ENCODE assay signal across 9 mouse cellular contexts in genomic region chr8:114933248-114933647, GRCm38 (mm10).
DNase-seq lines count a peak whose midpoint lies in the region; ATAC-seq and TF ChIP-seq lines count a peak whose summit lies in the region.
"Had no signal": no experiment of that assay in that cellular context is flagged by ENCODE, and none has a peak within 500 bp of the region (broad histone marks: within the 10 kb centered on the region; RNA-seq: fewer than 3 reads in every experiment).

No protein-coding gene starts in this region.

- no peak overlapping the region for H3K9ac ChIP-seq in liver, postnatal 0 days (replicated peaks)
- H3K9ac ChIP-seq in liver, embryonic 12.5 days = no peak overlapping the region

- ATAC-seq in liver, postnatal 0 days = no peak
- no peak for ATAC-seq in liver, embryonic 12.5 days

- no peaks in the 10 kb centered on the region for H3K4me1 ChIP-seq in liver, postnatal 0 days (ENCODE audit: insufficient read depth)
- peaks cover 4% of the 10 kb centered on the region for H3K4me1 ChIP-seq in liver, embryonic 12.5 days

- H3K36me3 ChIP-seq in liver, postnatal 0 days (replicated peaks; ENCODE audit: insufficient read depth, low read length) = no peaks in the 10 kb centered on the region
- no peaks in the 10 kb centered on the region for H3K36me3 ChIP-seq in liver, embryonic 12.5 days
- H3K36me3 ChIP-seq: G1E had no signal

- H3K9me3 ChIP-seq in liver, postnatal 0 days (ENCODE audit: low read length) = no peaks in the 10 kb centered on the region
- no peaks in the 10 kb centered on the region for H3K9me3 ChIP-seq in liver, embryonic 12.5 days (replicated peaks)

- TF ChIP-seq CTCF in liver, postnatal 0 days (IDR thresholded peaks at IDR 0.05; ENCODE audit: low read depth) = peak; percentile 63

- H3K4me3 ChIP-seq in liver, postnatal 0 days (ENCODE audit: low read depth, low read length) = no peak overlapping the region
- no peak overlapping the region for H3K4me3 ChIP-seq in liver, embryonic 12.5 days

- whole genome bisulfite sequencing in liver, postnatal 0 days (ENCODE audit: insufficient replicate concordance) = 84% methylated on average over 1 of the region's 1 CpGs
- 78% methylated on average over 1 of the region's 1 CpGs for WGBS in liver, embryonic 12.5 days (ENCODE audit: insufficient replicate concordance)

- no peak overlapping the region for H3K27ac ChIP-seq in liver, postnatal 0 days (ENCODE audit: low read depth)
- H3K27ac ChIP-seq in liver, embryonic 12.5 days = no peak overlapping the region

- no peak overlapping the region for H3K4me2 ChIP-seq in liver, postnatal 0 days (ENCODE audit: low read depth, low read length)
- H3K4me2 ChIP-seq in liver, embryonic 12.5 days = no peak overlapping the region

- TF ChIP-seq EP300 in liver, postnatal 0 days (IDR thresholded peaks at IDR 0.05; ENCODE audit: low read depth) = no peak

- DNase-seq in embryo, embryonic 10 days (ENCODE audit: low spot score) = peak; percentile 72
- DNase-seq in embryo, embryonic 9.5 days (ENCODE audit: extremely low spot score) = no peak
- no peak for DNase-seq in liver, postnatal 0 days
- peak; percentile 55 for DNase-seq in adipocyte (ENCODE audit: low spot score)
- peak; percentile 8 for DNase-seq in retina, postnatal 7 days (ENCODE audit: low read depth, low spot score)
- DNase-seq in kidney, postnatal 10 days = no peak
- DNase-seq in yolk sac, embryonic 10.5 days (ENCODE audit: low spot score) = no peak

- H3K27me3 ChIP-seq in liver, postnatal 0 days (ENCODE audit: insufficient read depth, low read length) = no peaks in the 10 kb centered on the region
- no peaks in the 10 kb centered on the region for H3K27me3 ChIP-seq in liver, embryonic 12.5 days (replicated peaks)

Comparison
In these comparisons a context has a peak if more than half of its experiments do, and no peak if none do; other contexts are left out.
1. DNase-seq: peak in embryo, embryonic 10 days (single experiment), adipocyte (single experiment) and retina, postnatal 7 days (single experiment); none in embryo, embryonic 9.5 days (single experiment), liver, postnatal 0 days (single experiment), kidney, postnatal 10 days (single experiment) and yolk sac, embryonic 10.5 days (single experiment).